Mouse (Mus musculus) v-Abl transformed pro-B cells (cell line): ENCODE data around the gene Tex35.

Source experiments
- in situ Hi-C, 2 experiments: fragments of 400-800 bp; cut with MboI; formaldehyde crosslinking; loops; one replicate each; pipeline ENCODE4 v1.15.1; 2025; ENCODE audit not compliant: unreplicated experiment in 2 of 2

Gene Tex35

DNA sequence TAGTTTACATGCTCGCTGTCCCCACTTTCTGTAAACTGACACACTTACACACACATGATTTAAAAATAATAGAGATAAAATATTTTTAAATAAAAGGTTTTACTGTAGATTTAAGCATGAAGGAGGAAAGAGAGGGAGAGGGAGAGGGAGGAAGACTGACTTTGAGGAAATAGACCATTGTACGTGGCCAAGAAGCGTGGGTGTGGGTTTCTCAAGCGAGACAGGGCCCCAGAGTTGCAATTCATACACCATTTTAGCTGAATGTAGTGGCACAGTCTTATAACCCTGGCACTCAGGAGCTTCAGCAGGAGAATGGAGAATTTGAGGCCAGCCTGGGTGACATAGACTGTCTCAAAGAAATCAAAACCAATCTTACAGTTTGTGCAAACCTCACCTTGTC lies 25.5 kb downstream of the Tex35 start:
- in situ Hi-C loops, result loop anchor here (5.0 to 25.0 kb wide), 8 partner anchors 362 to 1579 kb away; partner anchors contain the start of gene Axdnd1 (in 1 of the 2)

- in situ Hi-C loops, result loop anchor here (5.0 to 25.0 kb wide), 8 partner anchors 363 to 1580 kb away; partner anchors contain the start of gene Axdnd1 (in 1 of the 2)
These were observed 26.5 kb downstream of the Tex35 start for GRCm38 (mm10) chr1:157081999-157082398.

GRCm38 (mm10) chr1:157081076-157081804 lies 27.2 kb downstream of the Tex35 start:
- in situ Hi-C loops, result loop anchor here (5.0 to 25.0 kb wide), 8 partner anchors 364 to 1581 kb away; partner anchors contain the start of gene Axdnd1 (in 1 of the 2)

GRCm38 (mm10) chr1:157080071-157080470 lies 28.4 kb downstream of the Tex35 start:
- in situ Hi-C loops, result loop anchor here (5.0 to 25.0 kb wide), 8 partner anchors 365 to 1582 kb away; partner anchors contain the start of gene Axdnd1 (in 1 of the 2)

DNA sequence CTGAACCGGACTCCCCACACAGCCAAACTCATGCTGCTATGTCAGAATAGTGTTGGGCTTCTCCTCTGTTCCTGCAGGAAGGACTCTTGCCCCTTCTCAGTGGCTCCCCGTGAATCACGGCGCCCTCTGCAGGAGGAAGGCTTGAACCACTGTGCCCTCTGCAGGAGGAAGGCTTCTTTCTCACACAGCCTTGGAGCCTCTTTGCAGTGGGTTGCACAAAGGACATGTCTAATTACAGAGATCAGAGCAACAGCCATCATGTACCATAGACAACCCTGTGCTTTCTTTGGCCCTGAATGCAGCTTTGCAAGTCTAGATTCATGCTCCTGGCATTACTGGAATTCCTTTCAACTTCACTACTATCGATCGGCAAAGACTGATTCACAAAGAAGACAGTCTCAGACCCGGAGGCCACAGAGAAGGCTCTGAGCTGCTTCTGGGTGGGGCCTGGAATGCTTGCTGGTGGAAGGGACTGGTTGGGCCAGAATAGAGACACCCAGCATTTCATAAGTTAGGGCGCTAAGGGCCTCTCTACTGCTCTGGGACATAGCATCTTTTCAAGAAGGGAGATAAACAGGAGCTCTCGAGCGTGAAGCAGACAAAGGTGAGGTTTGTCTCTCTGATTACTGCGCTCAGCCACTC lies 29.0 kb downstream of the Tex35 start:
- in situ Hi-C loops, result loop anchor here (5.0 to 25.0 kb wide), 11 partner anchors 162 to 1583 kb away; partner anchors contain the start of gene Axdnd1 (in 1 of the 2)

- in situ Hi-C loops, result loop anchor here (5.0 to 25.0 kb wide), 6 partner anchors 160 to 1585 kb away; partner anchors contain the start of gene Axdnd1 (in 1 of the 2)
These were observed 31.4 kb downstream of the Tex35 start for GRCm38 (mm10) chr1:157076781-157077705.

- in situ Hi-C loops, result loop anchor here (5.0 to 25.0 kb wide), 6 partner anchors 159 to 1586 kb away; partner anchors contain the start of gene Axdnd1 (in 1 of the 2)
These were observed 32.2 kb downstream of the Tex35 start for GRCm38 (mm10) chr1:157076257-157076656.

GRCm38 (mm10) chr1:157074937-157075336 lies 33.5 kb downstream of the Tex35 start:
- in situ Hi-C loops, result loop anchor here (5.0 to 25.0 kb wide), 6 partner anchors 158 to 1587 kb away; partner anchors contain the start of gene Axdnd1 (in 1 of the 2)

- in situ Hi-C loops, result loop anchor here in 1 of 2 experiments (10.0 kb wide), 1 partner anchor 660 kb away; no protein-coding TSS in a partner anchor
These were observed 34.1 kb downstream of the Tex35 start for GRCm38 (mm10) chr1:157074371-157074770.

- in situ Hi-C loops, result loop anchor here in 1 of 2 experiments (10.0 kb wide), 1 partner anchor 659 kb away; no protein-coding TSS in a partner anchor
These were observed 34.9 kb downstream of the Tex35 start for GRCm38 (mm10) chr1:157073592-157073991.

DNA sequence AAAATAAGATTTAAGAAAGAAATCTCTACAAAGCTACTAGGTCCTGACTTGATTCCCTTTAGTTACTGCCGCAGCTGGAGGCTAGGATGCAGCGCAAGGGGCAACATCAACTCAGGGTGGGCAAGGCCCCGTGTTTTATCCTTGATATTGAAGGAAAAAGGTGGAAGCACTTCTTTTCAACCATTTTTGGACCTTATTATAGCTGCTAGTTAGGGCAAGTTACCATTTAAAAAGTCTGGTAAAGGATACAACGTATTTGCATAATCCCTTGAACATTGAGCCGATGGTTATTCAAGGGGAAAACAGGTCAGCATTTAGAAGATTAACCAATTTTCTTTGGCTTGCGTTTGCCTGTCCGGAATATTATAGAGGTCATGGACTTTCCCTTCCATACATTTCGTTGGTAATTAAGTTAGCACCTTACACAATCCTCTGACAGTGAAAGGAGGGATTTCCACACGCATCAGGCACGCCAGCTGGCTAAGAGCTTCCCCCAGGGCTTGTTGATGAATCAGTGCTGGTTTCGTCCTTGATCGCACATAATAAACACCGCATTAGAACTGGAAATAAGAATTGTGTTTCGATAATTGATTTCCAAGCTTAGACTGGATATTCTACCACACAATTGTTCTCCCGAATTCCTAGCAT lies 39.2 kb downstream of the Tex35 start:
- in situ Hi-C loops, result no loop called here

- in situ Hi-C loops, result no loop called here
These were observed 40.2 kb downstream of the Tex35 start for GRCm38 (mm10) chr1:157068316-157068715.

DNA sequence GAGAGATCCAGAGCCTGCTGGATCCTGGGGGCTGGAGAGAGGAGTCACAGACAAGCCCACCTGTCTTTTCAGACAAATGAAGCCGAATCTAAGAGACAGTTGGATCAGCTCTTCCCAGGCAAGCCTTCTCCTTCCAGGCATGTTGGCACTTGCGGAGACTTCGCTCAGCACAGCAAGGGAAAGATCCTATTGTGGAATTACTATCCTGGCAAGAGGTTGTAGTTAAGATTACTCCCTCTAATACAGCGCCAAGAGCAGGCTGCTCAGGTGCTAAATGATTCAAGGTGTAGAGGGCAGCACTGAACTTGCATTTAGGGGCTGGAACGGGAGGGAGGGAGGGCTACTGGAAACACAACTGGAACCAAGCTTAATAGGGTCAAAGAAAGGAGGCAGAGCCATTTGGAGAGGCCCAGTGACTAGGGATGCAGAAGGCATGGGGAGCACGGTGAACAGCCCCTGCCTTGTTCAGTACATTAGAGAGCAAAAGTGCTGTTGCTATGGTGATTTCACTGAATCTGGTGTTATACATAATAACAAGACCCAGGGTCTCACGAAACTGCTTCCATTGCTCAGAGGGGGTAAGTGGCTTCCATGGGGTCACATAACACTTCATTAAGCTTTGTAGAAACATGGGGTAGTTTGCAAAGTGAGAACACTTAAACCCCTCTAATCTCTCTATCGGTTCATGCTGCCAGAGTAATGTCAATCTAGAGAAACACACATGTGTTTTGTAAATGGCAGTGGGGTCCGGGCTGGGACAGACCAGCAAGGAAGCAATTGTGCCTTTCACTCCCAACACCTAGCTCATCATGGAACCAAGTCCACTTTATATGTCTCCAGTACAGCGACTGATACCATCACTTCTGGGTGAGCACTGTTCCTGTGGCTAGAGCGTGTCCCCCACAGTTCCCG lies 42.4 kb downstream of the Tex35 start:
- in situ Hi-C loops, result no loop called here

- in situ Hi-C loops, result loop anchor here in 1 of 2 experiments (5.0 kb wide), 1 partner anchor 146 kb away; no protein-coding TSS in a partner anchor
These were observed 45.0 kb downstream of the Tex35 start for GRCm38 (mm10) chr1:157063318-157064115.

DNA sequence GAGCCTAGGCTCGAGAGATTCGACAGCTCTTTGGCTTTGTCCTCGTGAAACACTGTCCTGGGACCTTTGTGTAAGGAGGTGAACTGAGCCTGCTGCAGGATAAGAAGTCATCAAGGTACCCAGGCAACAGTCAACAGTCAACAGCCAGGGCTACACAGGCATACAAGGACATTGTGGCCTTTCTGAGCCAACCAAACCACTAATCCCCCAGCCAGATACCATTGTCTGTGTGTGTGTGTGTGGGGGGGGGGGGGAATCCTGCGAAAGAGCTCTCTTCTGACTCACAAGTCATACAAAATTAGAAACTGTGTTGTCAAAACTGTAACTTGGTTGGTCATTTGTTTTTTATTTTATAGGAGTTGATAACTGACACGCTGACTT lies 46.0 kb downstream of the Tex35 start:
- in situ Hi-C loops, result loop anchor here in 1 of 2 experiments (5.0 kb wide), 1 partner anchor 145 kb away; no protein-coding TSS in a partner anchor

DNA sequence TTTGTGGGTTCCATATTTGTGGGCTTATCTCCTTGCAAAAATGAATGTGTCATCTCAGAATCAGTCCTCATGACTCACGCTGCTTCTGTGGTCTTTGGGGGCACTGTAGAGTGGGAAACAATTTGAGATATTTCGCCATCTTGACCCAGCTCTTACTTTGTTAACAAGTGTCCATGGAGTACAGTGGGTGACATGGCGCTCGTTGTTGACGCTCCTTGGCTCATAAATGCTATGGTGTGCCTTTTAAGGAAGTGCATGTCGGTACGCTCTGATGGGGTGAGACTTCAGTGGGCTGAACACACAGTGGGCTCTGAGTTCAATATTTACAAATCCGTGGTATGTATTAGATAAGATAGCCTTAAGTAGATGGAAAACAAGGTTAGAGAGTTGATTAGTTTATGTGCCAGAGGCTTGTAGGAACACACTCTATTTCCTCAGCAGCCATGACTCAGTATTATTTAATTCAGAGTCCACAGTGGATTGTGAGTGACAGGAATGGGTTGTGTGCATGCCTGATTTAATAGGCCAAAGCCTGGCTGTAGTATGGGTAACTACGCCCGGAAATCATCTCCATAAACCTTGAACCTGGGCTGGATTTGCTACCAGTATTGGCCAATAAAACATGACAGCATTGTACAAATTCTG lies 46.6 kb downstream of the Tex35 start:
- in situ Hi-C loops, result loop anchor here in 1 of 2 experiments (5.0 kb wide), 1 partner anchor 145 kb away; no protein-coding TSS in a partner anchor

DNA sequence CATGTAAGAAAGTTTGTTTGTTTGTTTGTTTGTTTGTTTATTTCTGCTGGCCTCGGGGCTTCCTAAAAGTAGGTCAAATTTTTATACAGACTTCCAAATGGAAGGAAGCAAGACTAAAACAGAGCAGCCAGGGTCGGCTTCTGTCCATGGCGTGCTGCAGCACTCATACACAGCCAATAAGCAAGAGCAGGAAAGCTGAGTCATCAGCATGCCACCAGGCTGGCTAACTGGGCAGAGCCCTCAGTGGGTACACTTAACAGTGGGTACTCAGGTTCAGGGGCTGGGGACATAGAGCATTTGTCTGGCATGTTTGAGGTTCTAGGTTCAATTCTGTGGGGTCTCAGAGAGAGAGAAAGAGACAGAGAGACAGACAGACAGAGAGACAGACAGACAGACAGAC lies 47.3 kb downstream of the Tex35 start:
- in situ Hi-C loops, result loop anchor here in 1 of 2 experiments (5.0 kb wide), 1 partner anchor 144 kb away; no protein-coding TSS in a partner anchor
